Mouse (Mus musculus) heart, postnatal 0 days (tissue): Measurements from ENCODE around the gene Marcks. TPM values are rescaled to one million over a fixed set of nuclear protein-coding genes. Genes with fewer than 3 reads are reported as not detected.

Source experiments
- ATAC-seq: fragments of 200-750 bp; cut with Nextera tagmentation; 2 replicates; pipeline ENCODE4 v1.8.0; 2017; ENCODE audit warnings: low read depth, moderate number of reproducible peaks, moderate library complexity; ENCODE audit not compliant: insufficient read depth
- DNase-seq: peaks from one replicate; pipeline ENCODE4 v3.0.0-alpha.2; 2016; ENCODE audit warnings: low spot score
- H3K27ac ChIP-seq: fragments of 300-500 bp; sonication (generic); 2 replicates; pipeline ENCODE4 v1.5.1; 2014; ENCODE audit warnings: low read depth, mild to moderate bottlenecking
- H3K27me3 ChIP-seq: fragments of 300-500 bp; sonication (generic); 2 replicates; pipeline ENCODE4 v1.6.1; 2014; ENCODE audit warnings: low read length, mixed read lengths; ENCODE audit not compliant: control insufficient read depth, insufficient read depth
- H3K36me3 ChIP-seq: fragments of 300-500 bp; sonication (generic); replicated peaks from 2 replicates; pipeline ENCODE4 v1.6.1; 2014; ENCODE audit warnings: low read length, mixed read lengths; ENCODE audit not compliant: control insufficient read depth, insufficient read depth
- H3K4me1 ChIP-seq: fragments of 300-500 bp; sonication (generic); 2 replicates; pipeline ENCODE4 v1.6.1; 2014; ENCODE audit warnings: antibody characterized with exemption; ENCODE audit not compliant: control insufficient read depth, insufficient read depth
- H3K4me2 ChIP-seq: fragments of 300-500 bp; sonication (generic); 2 replicates; pipeline ENCODE4 v1.6.1; 2014; ENCODE audit warnings: low read depth, mild to moderate bottlenecking, low read length, moderate library complexity
- H3K4me3 ChIP-seq: fragments of 300-500 bp; sonication (generic); 2 replicates; pipeline ENCODE4 v1.5.1; 2014; ENCODE audit warnings: low read depth, low read length
- H3K9ac ChIP-seq: fragments of 300-500 bp; sonication (generic); replicated peaks from 2 replicates; pipeline ENCODE4 v1.6.1; 2014; ENCODE audit warnings: low read depth, low read length, mixed read lengths
- H3K9me3 ChIP-seq: fragments of 300-500 bp; sonication (generic); replicated peaks from 2 replicates; pipeline ENCODE4 v1.6.1; 2016; ENCODE audit warnings: low read length; ENCODE audit not compliant: control insufficient read depth
- CTCF ChIP-seq: IDR thresholded peaks from 2 replicates; pipeline ENCODE4 v1.5.1; 2016; ENCODE audit warnings: antibody characterized with exemption, control low read depth, low read depth
- EP300 ChIP-seq: IDR thresholded peaks from 2 replicates; pipeline ENCODE4 v1.6.1; 2016; ENCODE audit warnings: antibody characterized with exemption, low read depth
- WGBS: fragments of 180-500 bp; shearing (Covaris S2); extraction: QIAGEN DNeasy Blood & Tissue Kit; methylation state at CpG from one replicate; pipeline ENCODE4 v1.1.7; 2014; 5-methylcytosine and 5-hydroxymethylcytosine counted together
- polyA plus RNA-seq: library from polyadenylated mRNA; unstranded; fragments of >200 nt; fragmentation: Nextera tagmentation; extraction: Ambion mirVana; gene quantifications from 2 replicates; pipeline ENCODE4 v1.2.1, GENCODE M21; 2015
- total RNA-seq: library from RNA; depleted of rRNA; stranded (reverse); fragments of >200 nt; gene quantifications from 2 replicates; pipeline ENCODE4 v1.2.3, GENCODE M21; 2014; ENCODE audit warnings: low replicate concordance

The Marcks gene
- total and polyA plus RNA-seq, 2 experiments from 2014 or later: 38.3 to 56.9 TPM

DNA sequence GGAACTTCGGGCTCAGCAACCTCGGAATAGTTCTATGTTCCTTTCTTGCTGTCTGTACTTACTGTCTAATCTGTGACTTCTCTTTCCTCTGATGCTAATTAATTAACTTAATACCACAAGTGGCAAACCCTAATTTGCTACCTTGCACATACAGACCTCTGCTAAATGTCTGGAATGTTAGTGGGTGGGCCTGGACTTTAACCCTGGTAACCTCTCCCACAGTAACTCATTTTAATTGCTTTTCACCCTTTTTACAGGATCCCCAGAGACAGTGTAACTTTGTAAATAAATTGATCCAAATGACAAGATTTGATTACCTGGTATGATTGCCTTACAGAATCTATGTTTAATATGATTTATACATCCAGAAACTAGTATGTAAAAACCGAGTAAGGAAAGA, 26.4 kb downstream of the Marcks start:
- no peaks in the 10 kb centered on the region for H3K9me3 ChIP-seq
- no peak overlapping the region for H3K4me2 ChIP-seq
- TF ChIP-seq CTCF (no peak), EP300 (no peak)
- H3K27ac ChIP-seq: no peak overlapping the region
- 79% methylated on average over 3 of the region's 3 CpGs for WGBS
- DNase-seq: no peak
- ATAC-seq: no peak
- no peak overlapping the region for H3K4me3 ChIP-seq
- H3K9ac ChIP-seq: no peak overlapping the region
- no peaks in the 10 kb centered on the region for H3K36me3 ChIP-seq
- H3K27me3 ChIP-seq: no peaks in the 10 kb centered on the region
- H3K4me1 ChIP-seq: no peaks in the 10 kb centered on the region

DNA sequence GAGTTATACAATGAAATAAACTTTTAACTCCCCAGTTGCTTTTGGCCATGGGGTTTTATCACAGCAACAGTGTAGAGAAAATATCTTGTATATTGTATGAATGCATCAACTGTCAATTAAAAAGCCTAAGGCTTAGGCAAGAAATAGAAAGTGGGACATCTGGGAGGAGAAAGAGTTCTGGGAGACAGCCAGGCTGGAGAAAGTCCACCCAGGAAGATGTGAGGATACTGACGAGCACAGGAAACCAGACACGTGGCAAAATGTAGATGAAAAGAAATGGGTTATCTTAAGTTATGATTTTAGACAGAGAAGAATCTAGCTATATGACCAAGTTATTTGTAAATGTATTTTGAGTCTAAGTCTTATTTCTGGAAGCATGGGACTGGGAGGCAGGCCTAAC, 27.3 kb downstream of the Marcks start:
- Histone ChIP-seq H3K27ac (no peak overlapping the region), H3K36me3 (no peaks in the 10 kb centered on the region), H3K27me3 (no peaks in the 10 kb centered on the region), H3K4me1 (no peaks in the 10 kb centered on the region), H3K9ac (no peak overlapping the region), H3K4me2 (no peak overlapping the region), H3K9me3 (no peaks in the 10 kb centered on the region), H3K4me3 (no peak overlapping the region)
- ATAC-seq: no peak
- DNase-seq: no peak
- TF ChIP-seq CTCF (no peak), EP300 (no peak)
- 46% methylated on average over 2 of the region's 2 CpGs for WGBS

DNA sequence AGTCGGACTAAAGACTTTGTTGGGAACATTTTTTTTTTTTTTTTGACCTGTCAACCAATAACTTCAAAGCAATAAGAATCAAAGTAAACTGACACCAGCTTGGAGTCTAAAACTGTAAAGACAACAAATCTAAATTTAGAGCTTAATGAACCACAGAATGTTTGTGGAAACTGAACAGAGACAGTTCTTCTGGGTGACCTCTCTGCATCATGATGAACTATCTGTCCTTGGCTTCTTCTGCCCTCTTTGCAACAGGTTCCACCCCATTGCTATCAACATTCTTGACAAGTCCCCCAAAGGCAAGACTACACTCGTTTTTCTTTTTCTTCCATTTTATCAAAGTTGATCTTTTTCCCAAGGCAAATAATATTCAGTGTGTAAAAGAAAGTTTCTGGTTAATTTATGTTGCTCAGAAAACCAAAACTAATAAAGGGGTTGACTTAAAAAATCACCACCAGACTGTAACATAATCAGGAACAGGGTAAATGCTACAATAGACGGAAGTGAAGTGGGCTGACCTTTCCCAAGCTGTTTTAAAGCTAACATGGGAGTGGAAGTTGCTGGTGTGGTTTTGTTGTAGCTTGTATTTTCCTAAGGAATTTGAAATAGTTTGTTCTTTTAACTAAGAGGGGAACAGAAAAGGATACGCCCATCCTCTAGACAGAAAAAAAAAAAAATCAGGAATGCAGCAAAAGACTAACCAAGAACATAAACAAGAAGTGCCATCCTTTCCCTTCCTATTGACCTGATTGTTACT, 31.7 kb downstream of the Marcks start:
- no peaks in the 10 kb centered on the region for H3K27me3 ChIP-seq
- no peak overlapping the region for H3K4me2 ChIP-seq
- no peak for ATAC-seq
- no peak overlapping the region for H3K4me3 ChIP-seq
- H3K4me1 ChIP-seq: no peaks in the 10 kb centered on the region
- H3K9ac ChIP-seq: no peak overlapping the region
- no peaks in the 10 kb centered on the region for H3K9me3 ChIP-seq
- 64% methylated on average over 4 of the region's 4 CpGs for WGBS
- peak overlapping the region; percentile 66 for H3K27ac ChIP-seq
- TF ChIP-seq CTCF: no peak
- no peak for TF ChIP-seq EP300
- H3K36me3 ChIP-seq: no peaks in the 10 kb centered on the region
- peak; percentile 14 for DNase-seq

DNA sequence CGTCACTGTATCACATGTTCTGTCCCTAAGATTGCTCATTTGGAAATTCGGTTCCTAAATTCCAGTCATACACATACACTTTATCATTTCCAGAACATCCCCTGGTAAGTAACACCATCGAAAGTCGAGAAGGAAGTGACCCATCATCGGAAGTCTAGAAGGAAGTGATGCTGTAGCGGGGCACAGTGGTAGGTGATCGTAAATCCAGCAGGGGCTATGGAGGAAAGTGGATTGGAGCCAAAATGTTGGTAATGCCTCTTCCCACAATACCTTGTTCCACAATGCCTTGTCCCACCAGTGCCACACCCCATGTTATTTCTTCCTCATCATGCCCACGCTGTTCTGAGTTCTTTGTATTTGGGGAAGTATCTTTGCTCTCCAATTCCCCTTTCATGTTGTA, 32.4 kb downstream of the Marcks start:
- 85% methylated on average over 8 of the region's 8 CpGs for WGBS
- no peak for TF ChIP-seq CTCF
- TF ChIP-seq EP300: no peak
- H3K4me3 ChIP-seq: no peak overlapping the region
- no peaks in the 10 kb centered on the region for H3K4me1 ChIP-seq
- no peak overlapping the region for H3K9ac ChIP-seq
- no peak for DNase-seq
- no peaks in the 10 kb centered on the region for H3K27me3 ChIP-seq
- no peaks in the 10 kb centered on the region for H3K9me3 ChIP-seq
- H3K4me2 ChIP-seq: no peak overlapping the region
- no peaks in the 10 kb centered on the region for H3K36me3 ChIP-seq
- H3K27ac ChIP-seq: no peak overlapping the region
- ATAC-seq: no peak

DNA sequence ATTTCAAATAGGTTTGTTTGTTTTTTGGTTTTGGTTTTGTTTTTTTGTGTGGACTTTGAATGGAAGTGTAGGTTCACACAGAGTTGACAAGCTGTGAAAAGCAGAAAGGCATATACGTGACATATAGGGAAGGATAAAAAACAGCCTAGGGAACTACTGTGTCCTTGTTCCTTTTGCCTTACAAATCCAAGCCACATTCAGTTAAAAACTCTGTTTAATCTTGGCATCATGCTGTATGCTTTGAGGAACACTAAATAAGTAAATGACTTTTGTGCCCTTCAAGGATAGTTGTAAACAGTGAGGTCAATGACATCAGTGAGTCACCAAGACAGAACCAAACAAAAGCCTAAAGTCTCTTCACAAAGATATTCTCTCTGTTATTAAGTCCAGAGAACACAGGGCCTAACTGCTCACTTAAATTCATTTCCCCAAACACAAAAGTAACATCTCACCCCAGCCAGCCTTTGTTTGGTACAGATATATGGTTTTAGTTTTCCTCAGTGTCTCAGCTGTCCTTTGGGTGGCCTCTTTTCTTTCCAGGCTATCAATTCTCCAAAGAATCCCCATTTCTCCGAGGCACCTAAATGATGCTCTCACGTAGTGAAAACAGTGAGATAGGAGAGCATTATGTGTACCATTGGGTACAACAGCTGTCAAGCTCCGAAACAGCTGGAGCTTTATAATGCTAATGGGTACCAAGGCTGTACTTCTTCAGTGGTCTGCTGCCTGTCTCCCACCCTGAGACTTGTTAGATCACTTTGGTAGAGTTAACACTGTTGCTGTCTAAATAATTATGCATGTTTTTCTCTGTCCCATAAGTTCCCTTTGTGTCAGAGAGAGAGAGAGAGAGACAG, 36.3 kb downstream of the Marcks start:
- no peaks in the 10 kb centered on the region for H3K36me3 ChIP-seq
- ATAC-seq: no peak
- no peak overlapping the region for H3K4me3 ChIP-seq
- H3K27ac ChIP-seq: no peak overlapping the region
- no peak for DNase-seq
- TF ChIP-seq EP300 (no peak), CTCF (no peak)
- no peaks in the 10 kb centered on the region for H3K9me3 ChIP-seq
- WGBS: 72% methylated on average over 4 of the region's 4 CpGs
- H3K27me3 ChIP-seq: no peaks in the 10 kb centered on the region
- H3K9ac ChIP-seq: no peak overlapping the region
- H3K4me1 ChIP-seq: no peaks in the 10 kb centered on the region
- no peak overlapping the region for H3K4me2 ChIP-seq
